Mouse (Mus musculus): ENCODE measurements at regions not wholly inside any gene's neighbourhood (a gene's known extent, or its start where the extent isn't known, plus 50 kb on each side); places are given as distances from the start of the nearest gene placed in this dataset.

DNA sequence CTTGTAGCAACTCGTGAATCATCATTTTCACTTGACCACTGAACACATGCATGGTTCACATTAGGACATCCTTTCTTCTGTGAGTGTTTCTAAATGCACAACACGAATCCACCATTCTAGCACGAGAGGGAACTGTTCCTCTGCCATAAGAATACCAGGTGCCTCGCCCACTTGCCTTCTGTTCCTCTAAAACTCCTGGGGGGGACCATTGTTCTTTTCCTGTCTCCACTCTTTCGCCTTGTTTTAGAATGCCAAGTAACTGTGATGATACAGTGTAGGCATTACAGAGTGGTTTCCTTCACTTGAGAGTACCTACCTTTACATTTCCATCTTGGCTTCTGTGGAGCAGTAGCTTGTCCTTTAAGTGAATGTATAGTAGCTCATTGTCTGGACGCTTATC is 224.2 kb downstream of the Plk2 start:
- H3K9ac ChIP-seq = no peak overlapping the region
- H3K27me3 ChIP-seq (replicated peaks) = no peaks in the 10 kb centered on the region
- ATAC-seq = no peak
- no peaks in the 10 kb centered on the region for H3K36me3 ChIP-seq
- H3K4me3 ChIP-seq = no peak overlapping the region
- WGBS (ENCODE audit: insufficient replicate concordance) = 65% methylated on average over 6 of the region's 6 CpGs
- no peak overlapping the region for H3K4me2 ChIP-seq
- H3K9me3 ChIP-seq (replicated peaks) = no peaks in the 10 kb centered on the region
- H3K4me1 ChIP-seq = no peaks in the 10 kb centered on the region
- H3K27ac ChIP-seq = no peak overlapping the region

DNA sequence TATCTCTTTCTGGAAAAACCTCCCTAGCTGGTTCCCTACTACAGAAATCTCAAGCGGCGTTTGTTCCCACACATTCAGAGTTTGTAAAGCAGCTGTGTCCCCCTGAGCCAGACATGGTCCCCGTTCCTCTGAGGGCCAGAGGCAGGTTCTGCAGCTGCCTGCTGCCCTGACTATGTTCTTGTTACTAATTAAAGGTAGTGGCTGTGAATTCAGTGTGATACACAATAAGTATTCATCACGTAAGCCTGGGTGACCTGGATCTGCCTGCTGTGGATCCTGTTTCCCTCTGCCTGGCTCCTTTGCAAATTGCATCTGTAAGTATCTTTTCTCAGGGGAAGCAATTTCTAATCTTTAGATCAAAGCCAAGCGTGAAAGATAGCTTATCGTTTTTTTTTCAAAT is 232.3 kb downstream of the Plk2 start:
- H3K9ac ChIP-seq = no peak overlapping the region
- H3K4me1 ChIP-seq = no peaks in the 10 kb centered on the region
- H3K9me3 ChIP-seq (replicated peaks) = no peaks in the 10 kb centered on the region
- no peak overlapping the region for H3K4me2 ChIP-seq
- H3K27ac ChIP-seq = no peak overlapping the region
- no peaks in the 10 kb centered on the region for H3K36me3 ChIP-seq
- no peak for ATAC-seq
- H3K4me3 ChIP-seq = no peak overlapping the region
- 48% methylated on average over 6 of the region's 6 CpGs for WGBS (ENCODE audit: insufficient replicate concordance)
- H3K27me3 ChIP-seq (replicated peaks) = no peaks in the 10 kb centered on the region

DNA sequence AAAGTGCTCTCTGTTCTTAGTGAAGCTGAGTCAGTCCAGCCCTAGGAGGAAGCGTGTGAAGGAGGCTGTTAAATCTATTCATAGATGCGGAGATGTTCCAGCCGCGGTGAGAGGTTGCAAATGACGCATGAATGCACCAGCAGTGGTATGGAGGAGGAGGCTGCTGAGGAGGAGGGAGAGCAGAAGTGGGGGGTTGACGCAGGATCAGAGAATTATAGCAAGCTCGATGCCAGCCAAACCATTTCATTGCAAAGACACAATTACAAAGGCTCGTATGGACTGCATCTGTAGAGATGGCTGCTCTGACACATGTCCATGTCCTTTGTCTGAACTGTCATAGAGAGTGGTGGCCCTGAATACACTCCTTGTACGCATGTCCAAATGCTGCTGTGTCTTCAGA is 232.9 kb downstream of the Plk2 start:
- H3K27ac ChIP-seq = no peak overlapping the region
- H3K4me3 ChIP-seq = no peak overlapping the region
- H3K4me1 ChIP-seq = no peaks in the 10 kb centered on the region
- H3K9me3 ChIP-seq (replicated peaks) = no peaks in the 10 kb centered on the region
- H3K36me3 ChIP-seq = no peaks in the 10 kb centered on the region
- no peak overlapping the region for H3K4me2 ChIP-seq
- H3K9ac ChIP-seq = no peak overlapping the region
- 32% methylated on average over 9 of the region's 9 CpGs for WGBS (ENCODE audit: insufficient replicate concordance)
- no peaks in the 10 kb centered on the region for H3K27me3 ChIP-seq (replicated peaks)
- no peak for ATAC-seq

DNA sequence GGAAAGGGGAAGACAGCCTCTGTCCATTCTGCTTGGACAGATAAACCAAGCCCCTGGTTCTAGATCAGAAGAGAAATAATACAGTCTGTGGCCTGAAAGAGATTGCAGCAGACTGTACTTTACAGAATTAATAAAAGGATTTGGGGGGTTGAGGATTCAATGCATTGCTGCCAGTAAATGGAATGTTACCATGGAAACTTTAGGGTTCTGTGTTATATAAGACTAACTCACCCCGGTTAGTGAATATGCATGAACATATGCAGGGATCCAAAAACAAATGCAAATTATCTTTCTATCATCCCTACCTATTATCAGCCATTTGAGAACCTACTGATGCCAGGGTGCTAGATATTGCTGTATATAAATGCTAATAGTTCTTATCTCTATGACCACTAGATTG is 233.4 kb downstream of the Plk2 start:
- H3K9me3 ChIP-seq (replicated peaks) = no peaks in the 10 kb centered on the region
- H3K9ac ChIP-seq = no peak overlapping the region
- H3K4me2 ChIP-seq = no peak overlapping the region
- no peaks in the 10 kb centered on the region for H3K36me3 ChIP-seq
- no peaks in the 10 kb centered on the region for H3K4me1 ChIP-seq
- no peak for ATAC-seq
- no peaks in the 10 kb centered on the region for H3K27me3 ChIP-seq (replicated peaks)
- WGBS (ENCODE audit: insufficient replicate concordance) = 81% methylated on average over 1 of the region's 1 CpGs
- H3K27ac ChIP-seq = no peak overlapping the region
- no peak overlapping the region for H3K4me3 ChIP-seq

DNA sequence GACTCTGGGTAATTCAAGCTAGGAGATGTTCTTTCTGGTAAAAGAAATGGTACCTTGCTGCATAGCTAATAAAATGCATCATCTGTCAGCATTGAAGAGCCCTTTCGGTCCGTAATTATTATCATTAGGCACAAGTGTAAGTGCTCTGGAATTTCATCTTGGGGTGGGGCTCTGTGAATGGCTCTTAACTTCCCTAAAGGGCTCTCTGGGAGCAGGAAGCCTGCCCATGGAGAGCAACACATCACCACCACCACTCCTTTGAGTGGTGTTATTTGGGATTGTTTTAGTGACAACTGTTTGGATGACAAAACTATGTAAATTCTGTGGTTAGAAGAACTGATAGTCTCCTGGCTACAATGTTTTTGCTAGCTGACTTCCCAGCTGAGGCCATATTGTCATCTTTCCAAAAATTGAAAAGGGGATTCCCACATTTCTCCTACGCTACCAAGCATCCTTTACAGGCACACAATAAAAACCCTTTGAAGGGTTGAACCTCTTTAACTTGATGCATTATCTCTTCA is 238.5 kb downstream of the Plk2 start:
- Histone ChIP-seq H3K27me3 (replicated peaks) (no peaks in the 10 kb centered on the region), H3K4me1 (no peaks in the 10 kb centered on the region), H3K4me3 (no peak overlapping the region), H3K4me2 (no peak overlapping the region), H3K9ac (no peak overlapping the region), H3K36me3 (no peaks in the 10 kb centered on the region), H3K9me3 (replicated peaks) (no peaks in the 10 kb centered on the region), H3K27ac (no peak overlapping the region)
- 80% methylated on average over 3 of the region's 3 CpGs for WGBS (ENCODE audit: insufficient replicate concordance)
- ATAC-seq = no peak

DNA sequence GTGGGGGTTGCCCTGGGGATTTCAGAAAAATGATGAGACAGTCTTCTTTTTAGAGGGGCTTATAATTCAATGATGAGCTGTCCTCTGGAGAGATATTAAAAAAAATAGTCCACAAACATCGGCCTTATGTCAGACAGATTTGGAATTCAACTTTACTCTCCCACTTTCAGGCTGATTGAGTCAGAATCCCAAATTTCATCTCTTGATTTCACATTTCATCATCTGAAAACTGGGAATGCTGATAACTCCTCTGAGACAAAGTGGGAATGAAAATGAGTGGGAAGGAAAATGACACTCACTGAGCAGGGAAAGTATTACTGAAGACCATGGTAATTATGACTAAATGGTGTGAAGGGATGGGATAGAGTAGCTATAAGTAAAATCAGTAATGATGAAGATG is 239.1 kb downstream of the Plk2 start:
- Histone ChIP-seq H3K4me1 (no peaks in the 10 kb centered on the region), H3K36me3 (no peaks in the 10 kb centered on the region), H3K9ac (no peak overlapping the region), H3K9me3 (replicated peaks) (no peaks in the 10 kb centered on the region), H3K27me3 (replicated peaks) (no peaks in the 10 kb centered on the region), H3K27ac (no peak overlapping the region), H3K4me3 (no peak overlapping the region), H3K4me2 (no peak overlapping the region)
- 81% methylated on average over 1 of the region's 1 CpGs for WGBS (ENCODE audit: insufficient replicate concordance)
- no peak for ATAC-seq

DNA sequence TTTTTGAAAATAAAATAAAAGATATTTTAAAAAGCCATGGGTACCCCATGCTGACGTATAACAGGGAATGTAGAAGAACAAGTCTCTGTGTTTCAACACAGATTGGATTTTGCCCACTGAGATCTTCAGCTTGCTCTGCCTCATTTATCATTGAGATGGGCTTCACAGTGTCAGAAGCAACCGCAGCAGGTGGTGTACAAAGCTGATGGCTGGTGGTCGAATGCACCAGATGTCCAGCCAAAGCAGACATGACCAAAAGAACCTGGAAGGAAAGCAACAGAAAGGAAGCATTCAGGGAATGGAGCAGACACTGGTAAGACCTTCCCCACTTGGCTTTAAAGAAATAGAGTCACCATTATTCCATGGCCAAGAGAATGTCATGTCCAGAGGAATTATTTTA is 247.9 kb downstream of the Plk2 start:
- H3K4me2 ChIP-seq = no peak overlapping the region
- no peaks in the 10 kb centered on the region for H3K4me1 ChIP-seq
- no peak for ATAC-seq
- WGBS (ENCODE audit: insufficient replicate concordance) = 56% methylated on average over 3 of the region's 3 CpGs
- no peak overlapping the region for H3K27ac ChIP-seq
- H3K36me3 ChIP-seq = no peaks in the 10 kb centered on the region
- no peak overlapping the region for H3K4me3 ChIP-seq
- H3K27me3 ChIP-seq (replicated peaks) = no peaks in the 10 kb centered on the region
- no peak overlapping the region for H3K9ac ChIP-seq
- H3K9me3 ChIP-seq (replicated peaks) = no peaks in the 10 kb centered on the region

DNA sequence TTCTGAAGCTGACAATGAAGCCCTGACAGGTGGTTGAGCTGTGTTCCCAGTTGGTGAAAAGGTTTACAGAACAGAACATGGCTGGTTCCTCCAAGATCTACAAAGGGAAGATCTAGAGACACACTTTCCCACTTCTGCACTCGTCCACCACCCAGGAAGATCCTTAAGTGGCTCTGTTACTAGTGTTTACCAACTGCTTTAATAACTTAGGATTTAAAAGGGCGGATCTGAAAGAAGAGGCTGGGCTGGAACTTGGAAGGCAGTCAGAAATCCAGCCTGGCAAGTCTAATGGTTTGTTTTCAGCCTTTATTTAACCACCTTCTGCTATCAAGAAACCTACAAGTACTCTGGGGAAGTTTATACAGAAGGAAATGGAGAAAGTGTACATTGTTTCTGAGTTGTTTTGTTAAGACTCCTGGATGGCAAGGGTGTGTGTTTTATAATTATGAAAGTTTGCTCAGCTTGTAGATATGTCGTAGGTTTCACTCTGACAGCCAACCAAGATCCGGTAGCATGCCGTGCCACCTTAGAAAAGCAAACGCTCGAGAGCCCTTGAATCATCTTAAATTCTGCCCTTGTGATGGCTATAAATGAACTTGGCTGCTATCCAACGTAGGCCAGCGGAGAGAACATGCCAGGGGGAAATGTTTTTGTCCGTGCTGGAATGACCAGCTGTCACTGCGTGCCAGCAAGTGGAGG is 248.5 kb downstream of the Plk2 start:
- Histone ChIP-seq H3K4me2 (no peak overlapping the region; the same call in 1 of the 2 replicates), H3K4me3 (no peak overlapping the region)

DNA sequence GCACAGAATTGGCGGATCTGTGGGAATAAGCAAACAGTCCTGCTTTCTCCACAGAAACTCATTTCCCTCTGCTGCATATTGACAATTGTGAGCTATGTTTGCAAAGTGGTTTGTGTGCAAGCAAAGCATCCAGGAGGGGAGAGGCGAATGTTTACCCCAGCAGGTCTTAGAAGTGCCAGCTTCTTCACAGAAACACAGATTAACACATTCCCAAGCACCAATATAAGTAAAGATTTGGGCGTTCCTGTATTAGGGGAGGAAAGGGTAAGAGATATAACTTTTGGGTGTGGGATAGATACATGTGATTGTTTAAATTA is 249.0 kb downstream of the Plk2 start:
- H3K4me3 ChIP-seq = no peak overlapping the region
- no peaks in the 10 kb centered on the region for H3K27me3 ChIP-seq (replicated peaks)
- no peak for ATAC-seq
- no peak overlapping the region for H3K9ac ChIP-seq
- H3K9me3 ChIP-seq (replicated peaks) = no peaks in the 10 kb centered on the region
- H3K4me1 ChIP-seq = no peaks in the 10 kb centered on the region
- 60% methylated on average over 3 of the region's 3 CpGs for WGBS (ENCODE audit: insufficient replicate concordance)
- H3K36me3 ChIP-seq = no peaks in the 10 kb centered on the region
- no peak overlapping the region for H3K27ac ChIP-seq
- no peak overlapping the region; the same call in 1 of the 2 replicates for H3K4me2 ChIP-seq

More for the DNA sequence above, 248.5 kb downstream of the Plk2 start:
- Histone ChIP-seq H3K9ac (no peak overlapping the region), H3K36me3 (no peaks in the 10 kb centered on the region), H3K27me3 (replicated peaks) (no peaks in the 10 kb centered on the region), H3K4me1 (no peaks in the 10 kb centered on the region), H3K27ac (no peak overlapping the region), H3K9me3 (replicated peaks) (no peaks in the 10 kb centered on the region)
- WGBS (ENCODE audit: insufficient replicate concordance) = 63% methylated on average over 11 of the region's 11 CpGs
- ATAC-seq = no peak

DNA sequence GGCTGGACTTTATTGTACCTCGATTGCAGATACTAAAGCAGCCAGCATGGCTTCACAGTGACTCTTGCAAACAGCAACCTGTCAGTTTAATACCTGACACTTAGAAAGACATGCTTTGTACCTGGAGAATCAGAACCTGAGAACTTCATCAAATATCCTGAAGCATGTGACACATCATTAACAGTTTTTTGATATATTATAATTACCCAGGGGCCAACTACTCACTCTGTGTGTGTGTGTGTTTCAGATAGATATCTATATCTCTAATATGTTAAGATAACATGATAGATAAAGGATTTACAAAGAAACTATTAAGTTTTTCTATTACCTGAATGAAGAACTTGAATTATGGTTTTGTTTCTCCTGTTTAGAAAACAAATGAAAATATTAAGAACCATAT is 254.5 kb downstream of the Plk2 start:
- no peak for ATAC-seq
- H3K9me3 ChIP-seq (replicated peaks) = no peaks in the 10 kb centered on the region
- H3K36me3 ChIP-seq = no peaks in the 10 kb centered on the region
- no peaks in the 10 kb centered on the region for H3K4me1 ChIP-seq
- no peak overlapping the region for H3K4me3 ChIP-seq
- no peaks in the 10 kb centered on the region for H3K27me3 ChIP-seq (replicated peaks)
- no peak overlapping the region for H3K27ac ChIP-seq
- no peak overlapping the region for H3K4me2 ChIP-seq
- no peak overlapping the region for H3K9ac ChIP-seq
- 45% methylated on average over 1 of the region's 1 CpGs for WGBS (ENCODE audit: insufficient replicate concordance)

GRCm38 (mm10) chr13:110649870-110650497 is 255.1 kb downstream of the Plk2 start:
- Histone ChIP-seq H3K36me3 (no peaks in the 10 kb centered on the region), H3K27ac (no peak overlapping the region), H3K9me3 (replicated peaks) (no peaks in the 10 kb centered on the region), H3K9ac (no peak overlapping the region), H3K4me1 (no peaks in the 10 kb centered on the region), H3K4me3 (no peak overlapping the region), H3K4me2 (no peak overlapping the region), H3K27me3 (replicated peaks) (no peaks in the 10 kb centered on the region)
- no peak for ATAC-seq
- WGBS (ENCODE audit: insufficient replicate concordance) = 29% methylated on average over 2 of the region's 2 CpGs

GRCm38 (mm10) chr13:110652201-110652600 is 257.4 kb downstream of the Plk2 start:
- ATAC-seq = no peak
- 61% methylated on average over 7 of the region's 7 CpGs for WGBS (ENCODE audit: insufficient replicate concordance)
- no peak overlapping the region for H3K9ac ChIP-seq

More at GRCm38 (mm10) chr13:110652201-110652600, 257.4 kb downstream of the Plk2 start:
- no peak overlapping the region for H3K4me2 ChIP-seq
- H3K9me3 ChIP-seq (replicated peaks) = no peaks in the 10 kb centered on the region
- H3K36me3 ChIP-seq = no peaks in the 10 kb centered on the region
- no peaks in the 10 kb centered on the region for H3K27me3 ChIP-seq (replicated peaks)
- no peak overlapping the region for H3K27ac ChIP-seq
- no peak overlapping the region for H3K4me3 ChIP-seq
- H3K4me1 ChIP-seq = no peaks in the 10 kb centered on the region
